ENCODE assay signal across 9 mouse cellular contexts in genomic region chr14:45462374-45462773, GRCm38 (mm10). TPM values are rescaled to one million over a fixed set of nuclear protein-coding genes. Genes with fewer than 3 reads are reported as not detected.
DNase-seq lines count a peak whose midpoint lies in the region; ATAC-seq lines count a peak whose summit lies in the region.
"Had no signal": no experiment of that assay in that cellular context is flagged by ENCODE, and none has a peak within 500 bp of the region (broad histone marks: within the 10 kb centered on the region; RNA-seq: fewer than 3 reads in every experiment).

No protein-coding gene starts in this region.

- H3K4me2 ChIP-seq in heart, embryonic 15.5 days: no peak overlapping the region
- H3K4me2 ChIP-seq in neural tube, embryonic 13.5 days: no peak overlapping the region
- H3K4me2 ChIP-seq in liver, embryonic 12.5 days: no peak overlapping the region

- ATAC-seq in heart, embryonic 15.5 days (replicated peaks; ENCODE audit: insufficient number of reproducible peaks, insufficient read depth, low FRiP score, low read depth): no peak
- peak; percentile 90 for ATAC-seq in neural tube, embryonic 13.5 days (ENCODE audit: low read depth)
- ATAC-seq in liver, embryonic 12.5 days: no peak

- 0 out of 2 replicates have a peak overlapping the region, but pooled peaks have one; percentile 82 for H3K27ac ChIP-seq in heart, embryonic 15.5 days
- H3K27ac ChIP-seq in forebrain, embryonic 10.5 days: peak overlapping the region; percentile 78
- peak overlapping the region; percentile 80 for H3K27ac ChIP-seq in neural tube, embryonic 13.5 days (replicated peaks)
- H3K27ac ChIP-seq in liver, embryonic 12.5 days: no peak overlapping the region

- no peak overlapping the region for H3K4me3 ChIP-seq in heart, embryonic 15.5 days
- H3K4me3 ChIP-seq in forebrain, embryonic 10.5 days: no peak overlapping the region
- no peak overlapping the region for H3K4me3 ChIP-seq in neural tube, embryonic 13.5 days
- no peak overlapping the region for H3K4me3 ChIP-seq in liver, embryonic 12.5 days

- H3K9ac ChIP-seq in heart, embryonic 15.5 days: no peak overlapping the region
- H3K9ac ChIP-seq in neural tube, embryonic 13.5 days: peak overlapping the region; percentile 58; the same call in 1 of the 2 replicates
- H3K9ac ChIP-seq in liver, embryonic 12.5 days: no peak overlapping the region

- no peaks in the 10 kb centered on the region for H3K9me3 ChIP-seq in heart, embryonic 15.5 days (replicated peaks)
- no peaks in the 10 kb centered on the region for H3K9me3 ChIP-seq in forebrain, embryonic 10.5 days
- no peaks in the 10 kb centered on the region for H3K9me3 ChIP-seq in neural tube, embryonic 13.5 days
- no peaks in the 10 kb centered on the region for H3K9me3 ChIP-seq in liver, embryonic 12.5 days (replicated peaks)

- peaks cover 88% of the 10 kb centered on the region for H3K36me3 ChIP-seq in heart, embryonic 15.5 days
- peaks cover 88% of the 10 kb centered on the region for H3K36me3 ChIP-seq in forebrain, embryonic 10.5 days (replicated peaks)
- peaks cover 61% of the 10 kb centered on the region for H3K36me3 ChIP-seq in neural tube, embryonic 13.5 days
- peaks cover 41% of the 10 kb centered on the region for H3K36me3 ChIP-seq in liver, embryonic 12.5 days

- no peak for DNase-seq in heart, adult 11 months
- no peak for DNase-seq in forebrain, embryonic 10.5 days (ENCODE audit: extremely low spot score, low spot score)
- peak; percentile 51 for DNase-seq in layer of hippocampus, adult 9-10 months (ENCODE audit: low spot score)
- no peak for DNase-seq in cerebellum, adult 9-10 months
- DNase-seq in thymus, postnatal 25 days: no peak
- DNase-seq: cerebellum, adult 2 months had no signal

- no peaks in the 10 kb centered on the region for H3K27me3 ChIP-seq in heart, embryonic 15.5 days
- H3K27me3 ChIP-seq in forebrain, embryonic 10.5 days (ENCODE audit: poor library complexity, severe bottlenecking): no peaks in the 10 kb centered on the region
- H3K27me3 ChIP-seq in neural tube, embryonic 13.5 days: no peaks in the 10 kb centered on the region
- H3K27me3 ChIP-seq in liver, embryonic 12.5 days (replicated peaks): no peaks in the 10 kb centered on the region

- WGBS in heart, embryonic 15.5 days: 71% methylated on average over 6 of the region's 6 CpGs
- WGBS in forebrain, embryonic 10.5 days: 37% methylated on average over 6 of the region's 6 CpGs
- 19% methylated on average over 6 of the region's 6 CpGs for WGBS in neural tube, embryonic 13.5 days
- 63% methylated on average over 6 of the region's 6 CpGs for WGBS in liver, embryonic 12.5 days (ENCODE audit: insufficient replicate concordance)

- peaks cover 32% of the 10 kb centered on the region for H3K4me1 ChIP-seq in heart, embryonic 15.5 days (replicated peaks)
- H3K4me1 ChIP-seq in forebrain, embryonic 10.5 days: peaks cover 31% of the 10 kb centered on the region
- peaks cover 25% of the 10 kb centered on the region for H3K4me1 ChIP-seq in neural tube, embryonic 13.5 days (replicated peaks)
- H3K4me1 ChIP-seq in liver, embryonic 12.5 days: peaks cover 8% of the 10 kb centered on the region; the same call in 1 of the 2 replicates

RNA-seq across cellular contexts. Expression of gene Gnpnat1, which starts 57.7 kb away (rescaled TPM):
- 21.8 and 21.9 TPM in 2 replicates for polyA plus RNA-seq in heart, embryonic 15.5 days (2015; fragmentation: Nextera tagmentation; extraction: Ambion mirVana)
- polyA plus RNA-seq in forebrain, embryonic 10.5 days (2016; fragmentation: Nextera tagmentation; extraction: Ambion mirVana): 41.1 and 45.9 TPM in 2 replicates
- polyA plus RNA-seq in neural tube, embryonic 13.5 days (2015; fragmentation: Nextera tagmentation; extraction: Ambion mirVana): 29.9 and 31.0 TPM in 2 replicates
- 33.3 and 35.4 TPM in 2 replicates for polyA plus RNA-seq in liver, embryonic 12.5 days (2016; fragmentation: Nextera tagmentation; extraction: Ambion mirVana)
